Comparison of ENCODE assay signal across 11 mouse cellular contexts in genomic region chr16:32512921-32513320, GRCm38 (mm10). TPM values are rescaled to one million over a fixed set of nuclear protein-coding genes. Genes with fewer than 3 reads are reported as not detected.
DNase-seq lines count a peak whose midpoint lies in the region; ATAC-seq lines count a peak whose summit lies in the region.
"Had no signal": no experiment of that assay in that cellular context is flagged by ENCODE, and none has a peak within 500 bp of the region (broad histone marks: within the 10 kb centered on the region; RNA-seq: fewer than 3 reads in every experiment).

No protein-coding gene starts in this region.

- H3K4me3 ChIP-seq in embryonic facial prominence, embryonic 14.5 days (ENCODE audit: low read depth, low read length), result no peak overlapping the region
- H3K4me3 ChIP-seq in liver, embryonic 16.5 days (ENCODE audit: low read depth, low read length), result no peak overlapping the region

- no peak overlapping the region for H3K4me2 ChIP-seq in embryonic facial prominence, embryonic 14.5 days (ENCODE audit: low read depth, low read length)
- H3K4me2 ChIP-seq in liver, embryonic 16.5 days (ENCODE audit: low read depth, low read length), result peak overlapping the region; percentile 72; the same call in 1 of the 2 replicates

- peak; percentile 36 to 43 for DNase-seq in cerebellum, postnatal 25 days
- no peak for DNase-seq in cerebellum, adult 9-10 months
- peak; percentile 31 for DNase-seq in left cerebral cortex, postnatal 4 days
- DNase-seq in left cerebral cortex, postnatal 14 days (ENCODE audit: low spot score in 2 of 2), result no peak
- no peak for DNase-seq in embryonic facial prominence, embryonic 14.5 days (ENCODE audit: low spot score)
- DNase-seq in kidney, postnatal 14 days, result no peak
- DNase-seq: lung, postnatal 14 days had no signal

- ATAC-seq in embryonic facial prominence, embryonic 14.5 days (ENCODE audit: low read depth), result no peak
- no peak for ATAC-seq in liver, embryonic 16.5 days (ENCODE audit: low read depth)
- ATAC-seq in activated CD4-positive, CD25-positive, alpha-beta regulatory T cell, adult 4 months, result no peak

- intact Hi-C loops in left cerebral cortex, postnatal 4 days (cut with DNase I), result no loop called here
- intact Hi-C loops in left cerebral cortex, postnatal 14 days (cut with DNase I), result no loop called here

- no peak overlapping the region; the same call in 1 of the 2 replicates for H3K9ac ChIP-seq in embryonic facial prominence, embryonic 14.5 days (ENCODE audit: low read depth, low read length)
- peak overlapping the region; percentile 70 for H3K9ac ChIP-seq in liver, embryonic 16.5 days (ENCODE audit: low read depth, low read length)

- no peaks in the 10 kb centered on the region for H3K27me3 ChIP-seq in embryonic facial prominence, embryonic 14.5 days (replicated peaks; ENCODE audit: control insufficient read depth, insufficient read depth, low read length)
- no peaks in the 10 kb centered on the region for H3K27me3 ChIP-seq in liver, embryonic 16.5 days (ENCODE audit: control insufficient read depth, insufficient read depth, low read depth, low read length)

- no peaks in the 10 kb centered on the region for H3K9me3 ChIP-seq in embryonic facial prominence, embryonic 14.5 days (ENCODE audit: control insufficient read depth, low read length)
- no peaks in the 10 kb centered on the region for H3K9me3 ChIP-seq in liver, embryonic 16.5 days (replicated peaks; ENCODE audit: control insufficient read depth, low read length)

- H3K27ac ChIP-seq in embryonic facial prominence, embryonic 14.5 days (replicated peaks; ENCODE audit: low read depth, low read length), result peak overlapping the region; percentile 63; the same call in 1 of the 2 replicates
- peak overlapping the region; percentile 96 for H3K27ac ChIP-seq in liver, embryonic 16.5 days (ENCODE audit: low read length)

- H3K36me3 ChIP-seq in embryonic facial prominence, embryonic 14.5 days (ENCODE audit: control insufficient read depth, insufficient read depth, low read length), result no peaks in the 10 kb centered on the region
- no peaks in the 10 kb centered on the region for H3K36me3 ChIP-seq in liver, embryonic 16.5 days (ENCODE audit: control insufficient read depth, insufficient read depth)

- 45% methylated on average over 3 of the region's 3 CpGs for WGBS in embryonic facial prominence, embryonic 14.5 days
- WGBS in liver, embryonic 16.5 days (ENCODE audit: insufficient replicate concordance), result 90% methylated on average over 3 of the region's 3 CpGs

- peaks cover 14% of the 10 kb centered on the region for H3K4me1 ChIP-seq in embryonic facial prominence, embryonic 14.5 days (ENCODE audit: control insufficient read depth, insufficient read depth, low read length)
- H3K4me1 ChIP-seq in liver, embryonic 16.5 days (ENCODE audit: control insufficient read depth, low read depth, low read length), result peaks cover 85% of the 10 kb centered on the region

RNA-seq across cellular contexts. Expression of gene Zdhhc19, which starts 16.9 kb away (rescaled TPM):
- total RNA-seq in left cerebral cortex, postnatal 4 days (2021), result not detected
- total RNA-seq in left cerebral cortex, postnatal 14 days (2021), result not detected
- not detected in 2 replicates for polyA plus RNA-seq in embryonic facial prominence, embryonic 14.5 days (2014; fragmentation: Nextera tagmentation; extraction: Ambion mirVana)
- polyA plus RNA-seq in liver, embryonic 16.5 days (2015; fragmentation: Nextera tagmentation; extraction: Ambion mirVana), result not detected in 2 replicates
- polyA plus RNA-seq in activated CD4-positive, CD25-positive, alpha-beta regulatory T cell, adult 4 months (2017; shearing (Covaris generic)), result not detected
- polyA plus RNA-seq: C2C12; heart, postnatal 0 days had no signal

RNA-seq across cellular contexts. Expression of gene Slc51a, which starts 25.2 kb away (rescaled TPM):
- total RNA-seq in left cerebral cortex, postnatal 4 days (2021), result not detected
- not detected for total RNA-seq in left cerebral cortex, postnatal 14 days (2021)
- 0.29 TPM in 2 replicates for polyA plus RNA-seq in embryonic facial prominence, embryonic 14.5 days (2014; fragmentation: Nextera tagmentation; extraction: Ambion mirVana)
- 0.25 and 1.3 TPM in 2 replicates for polyA plus RNA-seq in liver, embryonic 16.5 days (2015; fragmentation: Nextera tagmentation; extraction: Ambion mirVana)
- not detected for polyA plus RNA-seq in activated CD4-positive, CD25-positive, alpha-beta regulatory T cell, adult 4 months (2017; shearing (Covaris generic))

Comparison
In these comparisons a context has a peak if more than half of its experiments do, and no peak if none do; other contexts are left out.
1. DNase-seq: peak in cerebellum, postnatal 25 days (2 of 2) and left cerebral cortex, postnatal 4 days (single experiment); none in cerebellum, adult 9-10 months (single experiment), left cerebral cortex, postnatal 14 days (0 of 2), embryonic facial prominence, embryonic 14.5 days (single experiment) and kidney, postnatal 14 days (single experiment).